Mouse (Mus musculus): ENCODE measurements at regions not wholly inside any gene's neighbourhood (a gene's known extent, or its start where the extent isn't known, plus 50 kb on each side); places are given as distances from the start of the nearest gene placed in this dataset.

DNA sequence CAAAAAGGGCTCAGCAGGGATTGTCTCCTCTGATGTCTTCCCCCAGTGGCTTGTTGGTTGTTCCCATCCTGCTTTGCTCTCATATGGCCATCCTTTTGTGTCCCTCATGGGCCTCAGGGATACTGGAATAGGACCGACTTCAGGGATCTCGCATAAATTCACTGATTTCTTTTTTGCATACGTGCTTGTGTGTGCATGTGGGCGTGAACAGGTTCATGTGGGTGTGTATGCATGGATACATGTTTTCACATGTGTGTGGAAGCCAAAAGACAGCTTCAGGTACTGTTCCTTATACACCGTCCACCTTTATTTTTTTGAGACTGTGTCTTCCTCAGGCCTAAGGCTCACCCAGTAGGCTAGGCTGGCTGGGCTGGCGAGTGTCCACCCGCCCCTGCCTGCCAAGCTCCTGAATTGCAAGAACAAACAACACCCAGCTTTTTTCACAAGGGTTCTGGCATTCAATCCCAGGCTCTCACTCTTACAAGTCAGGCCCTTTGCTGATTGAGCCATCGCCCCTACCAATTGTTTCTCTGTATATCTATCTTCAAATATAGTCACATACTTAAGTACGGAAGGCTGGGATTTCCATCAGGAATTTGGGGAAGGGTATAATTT is 127.0 kb upstream of the Hmgn3 start:
- peak; percentile 54 for DNase-seq

- DNase-seq, result no peak
These were observed 119.3 kb upstream of the Hmgn3 start for GRCm38 (mm10) chr9:83265736-83266135.

DNA sequence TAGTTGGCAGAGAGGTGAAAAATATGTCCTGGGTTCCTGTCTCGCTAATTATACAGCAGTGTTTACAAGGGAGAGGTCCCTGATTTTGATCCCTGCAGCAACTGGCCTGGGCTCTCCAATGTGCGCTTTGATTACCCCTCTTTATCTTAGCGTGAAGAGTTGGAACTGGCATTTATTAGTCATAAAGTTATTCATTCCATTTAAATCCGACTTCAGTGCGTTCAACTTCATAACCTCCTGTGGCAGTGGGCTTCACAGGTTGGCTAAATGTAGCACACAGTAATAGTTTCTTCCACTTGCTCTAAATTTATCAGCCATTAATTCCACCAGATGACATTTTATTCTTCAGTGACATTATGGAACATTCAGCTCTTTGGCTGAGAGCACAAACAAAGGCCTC is 113.0 kb upstream of the Hmgn3 start:
- no peak for DNase-seq

DNA sequence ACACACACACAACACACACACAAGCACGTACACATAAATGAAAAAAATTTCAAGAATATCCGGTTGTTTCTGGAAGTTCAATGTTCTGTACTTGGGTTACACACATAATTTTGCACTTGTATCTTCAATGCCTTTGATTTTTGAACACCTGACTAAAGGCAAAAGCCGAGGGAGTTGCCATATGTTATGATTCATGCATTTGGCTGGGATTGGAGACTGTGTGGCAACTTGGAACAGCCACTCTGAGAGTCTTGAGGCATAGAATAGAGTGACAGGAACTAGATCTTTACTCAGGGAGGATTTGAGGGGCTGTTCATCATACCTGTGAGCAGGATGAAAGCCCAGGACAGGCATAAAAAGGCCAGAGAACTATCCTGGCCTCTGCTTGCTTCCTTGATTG is 112.5 kb upstream of the Hmgn3 start:
- DNase-seq, result no peak

DNA sequence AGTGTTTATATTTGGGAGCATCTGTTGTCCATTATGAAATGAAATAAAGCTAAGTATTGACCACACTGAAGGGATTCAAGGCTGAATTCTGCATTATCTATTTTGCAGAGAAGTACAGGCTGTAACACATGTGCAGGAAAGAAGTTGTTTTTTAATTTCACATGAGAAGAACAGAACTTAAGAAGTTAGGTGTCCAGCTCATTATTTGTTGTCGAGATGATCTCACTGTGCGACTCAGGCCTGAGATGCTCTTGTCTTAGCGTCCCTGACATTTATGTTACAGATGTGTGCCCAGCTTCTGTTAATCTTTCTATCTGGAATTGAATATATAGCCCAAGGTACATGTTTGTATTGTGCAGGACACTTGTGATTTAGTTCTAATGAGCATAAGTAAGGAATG is 112.0 kb upstream of the Hmgn3 start:
- DNase-seq, result no peak

GRCm38 (mm10) chr9:83254356-83254755 is 107.9 kb upstream of the Hmgn3 start:
- DNase-seq, result no peak

- DNase-seq, result no peak
These were observed 107.3 kb upstream of the Hmgn3 start for GRCm38 (mm10) chr9:83253789-83254188.

DNA sequence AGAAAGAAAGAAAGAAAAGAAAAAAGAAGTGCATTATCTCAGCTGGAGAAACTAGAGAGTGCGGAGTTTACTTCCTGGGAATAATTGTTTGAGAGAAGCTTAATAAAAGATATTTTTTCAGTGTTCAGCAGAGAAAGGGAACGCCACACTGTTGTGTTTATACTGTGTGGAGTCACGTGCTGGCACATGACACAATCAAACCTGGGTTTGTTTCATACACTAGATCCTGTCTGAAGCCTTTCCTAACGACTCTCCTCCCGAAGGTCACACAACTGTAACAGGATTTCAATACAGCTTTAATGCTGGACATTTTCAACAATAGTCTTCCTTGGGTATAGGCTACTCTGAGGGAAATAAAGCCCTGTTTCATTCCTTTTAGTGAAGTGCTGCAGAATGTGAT is 105.3 kb upstream of the Hmgn3 start:
- no peak for DNase-seq

GRCm38 (mm10) chr9:83249871-83250270 is 103.4 kb upstream of the Hmgn3 start:
- no peak for DNase-seq

DNA sequence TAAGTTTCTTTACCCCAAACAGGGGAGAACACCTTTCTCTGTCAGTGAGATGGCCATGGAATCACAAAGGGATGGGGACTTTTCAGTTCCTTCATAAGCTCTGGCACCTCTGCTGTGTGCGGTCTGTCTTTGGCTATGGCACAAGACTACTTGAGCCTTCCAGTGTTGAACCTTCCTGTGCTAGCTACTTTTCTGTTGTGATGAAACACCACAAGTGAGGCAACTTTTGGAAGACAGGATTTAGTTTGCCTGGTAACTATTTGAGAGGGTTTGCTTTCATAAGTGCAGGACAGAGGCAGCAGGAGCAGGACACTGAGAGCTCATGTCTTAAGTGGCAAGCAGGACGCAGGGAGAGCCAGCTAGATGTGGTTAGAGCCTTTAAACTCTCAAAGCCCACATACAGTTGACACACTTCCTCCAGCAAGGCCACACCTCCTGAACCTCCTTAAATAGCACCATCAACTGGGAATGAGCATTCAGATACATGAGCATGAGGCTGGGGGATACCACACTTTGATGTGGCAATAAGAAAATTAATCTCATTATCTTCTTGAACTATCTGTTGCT is 101.8 kb upstream of the Hmgn3 start:
- DNase-seq, result peak; percentile 4

DNA sequence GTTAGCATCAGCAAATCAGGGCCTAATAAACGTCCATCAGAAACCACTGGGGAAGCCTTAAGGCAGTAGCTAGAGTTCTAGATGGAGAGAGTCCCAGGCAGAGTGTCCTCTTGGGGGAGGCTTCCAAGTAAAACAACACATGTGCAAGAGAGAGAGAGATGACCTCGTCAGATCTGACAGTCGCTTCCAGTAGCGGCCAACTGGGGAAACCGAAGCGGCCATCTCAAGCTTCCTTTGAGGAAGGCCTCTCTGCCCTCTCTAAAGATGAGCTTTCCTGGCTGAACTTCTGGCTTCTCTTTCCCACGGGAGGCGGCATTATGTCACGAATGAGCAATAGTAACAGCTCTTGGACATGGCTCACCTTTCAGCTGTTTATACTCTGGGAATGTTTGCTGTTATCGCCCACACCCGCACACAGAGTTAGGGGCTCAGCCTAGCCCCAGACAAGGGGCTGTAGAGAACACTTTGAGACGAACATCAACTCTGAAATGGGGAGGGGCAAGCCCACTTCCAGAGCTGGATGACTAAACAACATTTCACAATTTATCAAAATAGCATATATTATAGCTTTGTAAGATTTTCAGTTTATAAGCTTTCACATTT is 100.7 kb upstream of the Hmgn3 start:
- DNase-seq, result no peak

DNA sequence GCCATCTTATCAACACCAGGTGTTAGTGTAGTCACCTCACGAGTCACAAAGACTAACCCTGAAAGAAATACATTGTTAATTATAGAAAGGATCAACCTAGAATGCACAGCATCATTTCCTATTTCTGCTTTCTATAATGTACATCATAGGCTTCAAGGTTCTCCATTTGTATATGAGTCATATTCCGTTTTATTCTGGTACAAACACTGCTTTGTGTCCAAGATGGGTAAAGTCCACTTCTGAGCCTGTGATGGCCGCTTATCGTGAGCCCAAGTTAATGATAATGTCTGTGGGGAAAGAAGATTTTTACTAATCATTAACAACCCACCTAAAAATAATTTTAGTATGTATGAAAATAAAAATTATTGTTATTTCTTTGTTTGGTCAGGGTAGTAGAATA is 94.6 kb upstream of the Hmgn3 start:
- no peak for DNase-seq

DNA sequence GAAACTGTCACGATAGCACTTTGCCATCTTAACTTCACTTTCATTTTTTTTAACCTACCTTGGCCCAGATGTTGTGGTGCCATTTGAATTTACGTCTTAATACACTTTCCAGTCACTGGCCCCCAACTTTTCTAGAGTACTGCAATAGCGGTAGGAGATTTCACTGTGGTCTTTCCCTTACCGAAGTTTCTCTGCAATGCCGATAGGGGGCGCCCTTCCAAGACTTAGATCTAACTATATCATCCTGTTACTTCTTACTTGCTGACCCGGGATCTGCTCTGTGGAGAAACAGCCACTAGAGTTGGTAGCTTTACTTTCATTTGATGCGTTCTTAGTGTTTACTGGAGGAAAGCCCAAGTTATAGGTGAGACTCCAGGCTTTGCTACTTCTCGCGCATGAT is 92.6 kb upstream of the Hmgn3 start:
- DNase-seq, result no peak

GRCm38 (mm10) chr9:83221866-83222265 is 75.4 kb upstream of the Hmgn3 start:
- DNase-seq, result no peak

DNA sequence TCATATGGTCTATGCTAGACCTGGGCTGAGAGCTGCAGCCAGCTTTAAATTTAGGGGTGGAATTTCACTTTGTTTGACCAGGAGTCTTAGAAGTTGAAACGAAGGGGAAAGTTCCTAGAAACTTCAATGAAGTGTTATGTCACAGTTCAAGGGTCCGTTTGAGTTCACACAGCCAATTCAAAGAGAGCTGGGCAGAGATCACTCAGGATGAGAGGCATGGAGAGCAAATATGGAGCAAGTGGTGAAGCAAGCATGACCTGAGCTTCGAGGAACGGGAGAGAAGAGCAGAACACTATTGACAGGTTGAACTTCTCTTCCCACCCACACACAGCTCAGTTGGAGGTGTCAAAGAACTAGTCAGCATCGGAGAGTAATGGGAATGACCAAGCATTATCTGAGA is 56.1 kb upstream of the Hmgn3 start:
- no peak for DNase-seq

GRCm38 (mm10) chr9:83199771-83200170 is 53.3 kb upstream of the Hmgn3 start:
- no peak for DNase-seq

- no peak for DNase-seq
These were observed 52.7 kb upstream of the Hmgn3 start for GRCm38 (mm10) chr9:83199176-83199575.

DNA sequence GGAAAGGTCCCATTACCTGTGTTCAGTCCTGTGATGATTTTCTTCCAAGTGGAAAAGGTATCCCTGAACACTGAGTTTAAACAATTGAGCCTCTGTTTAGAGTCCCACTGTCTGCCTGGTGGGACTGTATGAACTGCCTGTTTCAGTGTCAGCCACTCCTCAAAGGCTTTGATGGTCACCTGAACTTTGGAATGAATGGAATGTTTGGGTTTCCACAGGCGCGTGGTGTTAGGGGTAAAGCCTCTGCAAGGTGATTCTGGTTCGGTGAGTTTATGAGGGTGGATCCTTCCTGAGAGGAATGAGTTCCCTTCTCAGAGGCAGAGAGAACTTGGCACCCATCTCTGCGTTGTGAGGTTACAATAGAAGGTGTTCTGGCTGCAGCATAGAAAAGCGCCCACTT is 50.5 kb upstream of the Hmgn3 start:
- peak; percentile 32 for DNase-seq
